Mouse (Mus musculus) C2C12 (cell line): ENCODE results near the gene Zic4. TPM values are rescaled to one million over a fixed set of nuclear protein-coding genes. Genes with fewer than 3 reads are reported as not detected.

Experiments used
- H3K27me3 ChIP-seq: one replicate; pipeline ENCODE4 v1.6.1; 2011; ENCODE audit not compliant: control insufficient read depth, insufficient read depth, insufficient read length
- H3K36me3 ChIP-seq: one replicate; pipeline ENCODE4 v1.6.1; 2011; ENCODE audit not compliant: control insufficient read depth, insufficient read depth
- H3K4me3 ChIP-seq: one replicate; pipeline ENCODE4 v1.5.1; 2011; ENCODE audit warnings: mild to moderate bottlenecking, control low read depth; ENCODE audit not compliant: poor library complexity, insufficient read depth, severe bottlenecking
- H3K79me2 ChIP-seq: one replicate; pipeline ENCODE4 v1.6.1; 2011; ENCODE audit not compliant: control insufficient read depth, insufficient read depth
- H3K79me3 ChIP-seq: one replicate; pipeline ENCODE4 v1.6.1; 2011; ENCODE audit warnings: low read depth, control low read depth
- H3ac ChIP-seq: one replicate; pipeline ENCODE3; 2011; ENCODE audit warnings: low read depth; ENCODE audit not compliant: control insufficient read depth, insufficient read length
- CEBPB ChIP-seq: IDR thresholded peaks from one replicate; pipeline ENCODE4 v1.6.1; 2011; ENCODE audit warnings: low read depth, mild to moderate bottlenecking, control low read depth, moderate library complexity
- CTCF ChIP-seq: IDR thresholded peaks from one replicate; pipeline ENCODE4 v1.5.1; 2011; ENCODE audit not compliant: control insufficient read depth, insufficient read depth, insufficient read length
- FOSL1 ChIP-seq: IDR thresholded peaks from one replicate; pipeline ENCODE4 v1.8.0; 2011; ENCODE audit warnings: mild to moderate bottlenecking, low read length; ENCODE audit not compliant: poor library complexity, insufficient read depth, severe bottlenecking
- MAX ChIP-seq: IDR thresholded peaks from one replicate; pipeline ENCODE4 v1.6.1; 2011; ENCODE audit warnings: mild to moderate bottlenecking, control low read depth
- MYOD1 ChIP-seq: IDR thresholded peaks from one replicate; pipeline ENCODE4 v1.6.1; 2011; ENCODE audit warnings: low read depth; ENCODE audit not compliant: control insufficient read depth, insufficient read length
- MYOG ChIP-seq: IDR thresholded peaks from one replicate; pipeline ENCODE4 v1.6.1; 2011; ENCODE audit not compliant: control insufficient read depth, insufficient read length; ENCODE audit errors: extremely low read depth
- USF1 ChIP-seq: IDR thresholded peaks from one replicate; pipeline ENCODE4 v1.6.1; 2011; ENCODE audit warnings: low read depth, mild to moderate bottlenecking, control low read depth, moderate library complexity
- long read RNA-seq, 2 experiments: library from polyadenylated mRNA; unstranded; transcript quantifications; one replicate each; pipeline ENCODE4 v2.0.0; 2019 to 2020
- polyA plus RNA-seq: library from polyadenylated mRNA; unstranded; fragments of >200 nt; fragmentation: generic; extraction: Trizol; gene quantifications from one replicate; pipeline ENCODE4 v1.2.1, GENCODE M21; 2012; ENCODE audit warnings: missing spikeins

Gene Zic4
- polyA plus RNA-seq, result 0.99 TPM
- long read RNA-seq, experiment 1, result 0 reads
- long read RNA-seq, experiment 2, partial matches to known transcripts, result 0 of 2 reads
- long read RNA-seq, experiment 2, other reads (novel, unspliced or antisense), result 2 of 2 reads

DNA sequence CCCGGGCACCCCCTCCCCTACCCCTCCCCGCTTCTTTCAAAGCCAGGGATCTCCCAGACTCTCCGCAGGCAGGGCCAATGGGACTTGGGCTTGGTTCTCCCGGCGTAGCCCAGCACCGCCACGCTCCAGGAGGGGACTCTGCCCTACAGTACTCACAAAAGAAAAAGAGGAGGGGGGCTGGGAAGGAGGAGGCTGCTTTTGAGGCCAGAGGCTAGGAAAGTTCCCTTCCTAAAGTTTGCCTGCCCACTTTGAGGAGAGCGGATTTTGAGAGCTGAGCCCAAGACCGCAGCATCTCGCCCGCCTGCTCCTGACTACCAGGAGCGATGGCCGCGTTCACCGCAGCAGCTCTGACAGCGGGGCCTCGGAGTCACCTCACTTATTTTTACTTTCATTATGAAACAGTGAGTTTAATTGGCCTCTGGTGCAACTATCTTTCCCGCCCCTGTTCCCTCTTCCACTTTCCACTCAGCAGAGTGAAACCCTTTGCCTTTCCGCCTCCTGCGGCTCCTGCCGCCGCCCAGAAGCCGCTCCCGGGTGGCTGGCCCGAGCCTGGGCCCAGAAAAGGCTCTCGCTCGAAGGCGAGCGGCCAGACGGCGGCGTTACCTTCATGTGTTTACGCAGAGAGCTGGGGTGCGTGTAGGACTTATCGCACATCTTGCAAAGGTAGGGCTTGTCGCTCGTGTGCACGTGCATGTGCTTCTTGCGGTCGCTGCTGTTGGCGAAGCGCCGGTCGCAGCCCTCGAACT lies at the start of gene Zic4:
Gene Zic4 (plus strand): TSS at position 558 of the 746 bp plus-strand sequence.
- Histone ChIP-seq H3K79me3 (no peaks in the 10 kb centered on the region), H3K36me3 (no peaks in the 10 kb centered on the region), H3K27me3 (no peaks in the 10 kb centered on the region), H3K4me3 (no peak within 1 kb of the TSS), H3K79me2 (peaks cover 6% of the 10 kb centered on the region), H3ac (peak within 1 kb of the TSS; percentile 48)
- no peak for TF ChIP-seq CTCF
- no peak for TF ChIP-seq MYOD1
- no peak for TF ChIP-seq MYOG
- TF ChIP-seq FOSL1, result no peak
- no peak for TF ChIP-seq CEBPB
- TF ChIP-seq USF1, result no peak
- TF ChIP-seq MAX, result no peak

DNA sequence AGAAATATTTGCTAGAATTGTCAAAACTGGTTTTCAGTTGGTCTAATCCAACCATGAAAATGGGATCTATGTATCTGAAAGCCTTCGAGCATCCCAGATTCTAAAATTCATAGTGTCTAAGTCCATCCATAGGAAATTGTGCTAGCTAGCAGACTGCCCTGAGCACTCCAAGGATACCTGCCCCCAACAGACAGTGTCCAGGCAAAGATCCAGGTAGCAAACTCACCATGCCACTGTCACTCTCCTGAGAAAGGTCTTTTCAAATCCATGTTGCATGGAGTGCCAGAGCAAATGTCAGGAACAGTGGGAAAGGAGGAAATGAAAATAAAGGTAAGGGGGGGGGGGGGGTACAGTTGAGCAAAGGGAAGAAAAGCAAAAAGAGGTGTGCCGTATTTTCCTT lies 14.6 kb upstream of the Zic4 start:
- Histone ChIP-seq H3K27me3 (no peaks in the 10 kb centered on the region), H3K79me3 (no peaks in the 10 kb centered on the region), H3K79me2 (no peaks in the 10 kb centered on the region), H3K4me3 (no peak overlapping the region), H3ac (no peak overlapping the region), H3K36me3 (no peaks in the 10 kb centered on the region)
- TF ChIP-seq CEBPB (no peak), FOSL1 (no peak), MYOD1 (no peak), MYOG (no peak), MAX (no peak), CTCF (no peak), USF1 (no peak)

DNA sequence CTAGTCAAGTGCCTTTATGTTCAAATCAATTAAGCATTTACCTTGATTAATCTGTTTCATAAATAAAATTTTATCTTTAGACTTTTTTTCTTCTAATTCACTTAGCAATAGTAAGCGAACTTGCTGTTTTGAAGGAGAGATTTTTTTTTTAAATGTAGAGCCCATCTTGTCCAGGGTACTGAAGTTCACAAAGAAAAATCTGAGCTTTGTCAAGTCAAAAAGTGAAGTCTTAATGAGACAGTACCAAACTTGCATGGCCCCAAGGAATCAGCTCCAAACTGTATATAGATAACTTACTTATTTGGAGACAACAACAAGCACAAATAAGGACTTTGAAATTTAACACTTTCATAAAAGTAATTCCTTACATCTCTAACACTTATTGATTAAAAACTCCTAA lies 13.5 kb upstream of the Zic4 start:
- no peaks in the 10 kb centered on the region for H3K27me3 ChIP-seq
- no peaks in the 10 kb centered on the region for H3K79me2 ChIP-seq
- H3ac ChIP-seq, result no peak overlapping the region
- H3K36me3 ChIP-seq, result no peaks in the 10 kb centered on the region
- no peak for TF ChIP-seq CEBPB
- no peak for TF ChIP-seq USF1
- TF ChIP-seq MYOG, result no peak
- no peak for TF ChIP-seq CTCF
- TF ChIP-seq FOSL1, result no peak
- TF ChIP-seq MAX, result no peak
- TF ChIP-seq MYOD1, result no peak
- H3K79me3 ChIP-seq, result no peaks in the 10 kb centered on the region
- H3K4me3 ChIP-seq, result no peak overlapping the region

- Histone ChIP-seq H3K27me3 (no peaks in the 10 kb centered on the region), H3K36me3 (no peaks in the 10 kb centered on the region), H3K4me3 (no peak overlapping the region)
Observed at GRCm38 (mm10) chr9:91350211-91350791, 11.9 kb upstream of the Zic4 start.

GRCm38 (mm10) chr9:91350861-91351291 lies 11.3 kb upstream of the Zic4 start:
- TF ChIP-seq FOSL1 (no peak), CTCF (no peak), USF1 (no peak), CEBPB (no peak), MAX (no peak), MYOG (no peak), MYOD1 (no peak)
- H3K4me3 ChIP-seq, result no peak overlapping the region
- H3K27me3 ChIP-seq, result no peaks in the 10 kb centered on the region

More at GRCm38 (mm10) chr9:91350211-91350791, 11.9 kb upstream of the Zic4 start:
- Histone ChIP-seq H3ac (no peak overlapping the region), H3K79me3 (no peaks in the 10 kb centered on the region), H3K79me2 (no peaks in the 10 kb centered on the region)
- TF ChIP-seq MYOG, result no peak
- TF ChIP-seq CEBPB, result no peak
- no peak for TF ChIP-seq FOSL1
- no peak for TF ChIP-seq MYOD1
- TF ChIP-seq MAX, result no peak

More at GRCm38 (mm10) chr9:91350861-91351291, 11.3 kb upstream of the Zic4 start:
- no peaks in the 10 kb centered on the region for H3K79me3 ChIP-seq
- no peaks in the 10 kb centered on the region for H3K36me3 ChIP-seq
- no peaks in the 10 kb centered on the region for H3K79me2 ChIP-seq
- H3ac ChIP-seq, result no peak overlapping the region
